ENCODE assay signal across 14 mouse cellular contexts in genomic region chr2:10335037-10335608, GRCm38 (mm10).
"Had no signal": no experiment of that assay in that cellular context is flagged by ENCODE, and none has a peak within 500 bp of the region (broad histone marks: within the 10 kb centered on the region; RNA-seq: fewer than 3 reads in every experiment).

No protein-coding gene starts in this region.

- DNase-seq: gastrocnemius, postnatal 14 days; gastrocnemius, postnatal 36 days; heart, adult 11 months; heart, adult 2 months; heart, postnatal 14 days; heart, postnatal 36 days; kidney, adult 11 months; kidney, adult 2 months; kidney, postnatal 10 days; kidney, postnatal 25 days; kidney, postnatal 4 days; liver had no signal

- ATAC-seq: hindbrain, postnatal 0 days; intestine, embryonic 16.5 days had no signal
